Mouse (Mus musculus) cerebellum, adult 2 months (tissue): ENCODE results near the gene Mamdc4. TPM values are rescaled to one million over a fixed set of nuclear protein-coding genes. Genes with fewer than 3 reads are reported as not detected.

Experiments
- DNase-seq, 2 experiments: peaks; one replicate each; pipeline ENCODE4 v3.0.0; 2021
- H3K27ac ChIP-seq: fragments of 200-500 bp; 2 replicates; pipeline ENCODE4 v1.5.1; 2012; ENCODE audit warnings: low read length, control low read depth, inconsistent platforms; ENCODE audit not compliant: insufficient read depth
- H3K27me3 ChIP-seq: fragments of 200-500 bp; 2 replicates; pipeline ENCODE4 v1.6.1; 2012; ENCODE audit warnings: inconsistent platforms, mild to moderate bottlenecking, low read length, moderate library complexity; ENCODE audit not compliant: control insufficient read depth, insufficient read depth
- H3K4me1 ChIP-seq: fragments of 200-500 bp; 2 replicates; pipeline ENCODE4 v1.6.1; 2011; ENCODE audit warnings: low read length; ENCODE audit not compliant: control insufficient read depth, insufficient read depth
- H3K4me3 ChIP-seq: fragments of 200-500 bp; replicated peaks from 2 replicates; pipeline ENCODE3; 2011; ENCODE audit warnings: mild to moderate bottlenecking, low read depth, low read length, control low read depth; ENCODE audit not compliant: insufficient read depth
- CTCF ChIP-seq: fragments of 200-500 bp; IDR thresholded peaks from 2 replicates; pipeline ENCODE4 v1.5.1; 2011; ENCODE audit warnings: low read depth, mild to moderate bottlenecking, control low read depth, low read length, moderate library complexity, borderline replicate concordance; ENCODE audit not compliant: insufficient read depth
- POLR2A ChIP-seq: fragments of 200-500 bp; IDR thresholded peaks from 2 replicates; pipeline ENCODE4 v1.6.1; 2011; ENCODE audit warnings: low read length, control low read depth, borderline replicate concordance; ENCODE audit not compliant: insufficient read depth
- WGBS: fragments of 180-500 bp; shearing (Covaris S2); methylation state at CpG from one replicate; pipeline ENCODE4 v1.1.7; 2018; 5-methylcytosine and 5-hydroxymethylcytosine counted together
- polyA plus RNA-seq: library from polyadenylated mRNA; depleted of rRNA; stranded (reverse); fragments of >200 nt; gene quantifications from 2 replicates; pipeline ENCODE4 v1.2.3, GENCODE M21; 2012

The Mamdc4 gene
- polyA plus RNA-seq, 1 experiment = 3.0 TPM

DNA sequence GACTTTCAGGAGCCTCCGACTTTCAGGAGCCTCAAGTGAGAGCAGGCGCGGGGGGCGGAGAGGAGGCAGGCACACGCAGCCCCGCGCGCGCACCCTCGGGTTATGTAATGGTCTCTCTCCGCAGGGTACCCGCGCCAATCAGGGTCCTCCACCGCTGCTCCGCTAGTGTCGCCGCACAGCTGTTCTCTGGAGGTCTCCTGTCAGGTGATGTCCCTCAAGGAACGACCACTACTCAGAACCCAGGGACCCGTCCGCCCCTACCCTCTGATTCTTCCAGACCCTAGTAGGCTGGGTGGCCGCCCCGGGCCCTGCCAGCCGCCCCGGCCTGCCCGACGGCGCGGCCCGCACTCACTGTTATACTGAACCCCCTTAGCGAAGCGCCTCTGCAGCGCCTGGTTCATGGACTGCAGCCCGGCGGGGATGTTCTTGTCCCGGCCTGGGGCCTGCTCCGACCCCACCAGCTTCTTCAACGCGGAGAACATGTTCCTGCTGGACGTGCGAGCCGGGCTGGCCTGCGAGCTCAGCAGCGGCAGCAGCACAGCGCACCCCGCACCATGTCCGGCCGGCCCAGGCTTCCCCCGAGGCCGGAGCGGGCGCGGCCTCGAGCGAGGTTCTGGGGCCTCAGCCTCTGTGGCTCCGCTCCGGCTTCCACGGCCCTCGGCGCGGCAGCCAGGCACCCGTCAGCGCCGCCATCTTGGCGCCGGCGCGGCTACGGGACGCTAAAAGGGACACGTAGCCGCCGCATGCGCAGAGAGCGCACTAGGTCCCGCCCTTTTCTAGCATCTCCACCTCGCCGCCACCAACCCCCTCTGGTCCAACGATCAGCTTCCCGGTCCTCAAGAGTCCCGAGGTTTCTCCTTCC, 33.3 kb upstream of the Mamdc4 start, which contains the start of gene Rabl6:
Rabl6 (minus strand) TSS at position 761 of the 862 bp plus-strand sequence.
- Histone ChIP-seq H3K27me3 (no peaks in the 10 kb centered on the region), H3K4me3 (peak within 1 kb of the TSS; percentile 95), H3K27ac (peak within 1 kb of the TSS; percentile 97), H3K4me1 (peaks cover 2% of the 10 kb centered on the region)
- DNase-seq = peak; percentile 92 to 94
- under 1% methylated on average over 74 of the region's 80 CpGs for WGBS
- no peak for TF ChIP-seq CTCF
- TF ChIP-seq POLR2A = peak; percentile 74; the same call in 1 of the 2 replicates

- Histone ChIP-seq H3K4me3 (no peak overlapping the region), H3K27ac (peak overlapping the region; percentile 2; the same call in 1 of the 2 replicates), H3K4me1 (peaks cover 16% of the 10 kb centered on the region), H3K27me3 (no peaks in the 10 kb centered on the region)
- DNase-seq = peak; percentile 50 to 55
- no peak for TF ChIP-seq CTCF
- TF ChIP-seq POLR2A = no peak
- WGBS = 14% methylated on average over 5 of the region's 5 CpGs
These were observed 27.9 kb upstream of the Mamdc4 start for GRCm38 (mm10) chr2:25602526-25602925.

DNA sequence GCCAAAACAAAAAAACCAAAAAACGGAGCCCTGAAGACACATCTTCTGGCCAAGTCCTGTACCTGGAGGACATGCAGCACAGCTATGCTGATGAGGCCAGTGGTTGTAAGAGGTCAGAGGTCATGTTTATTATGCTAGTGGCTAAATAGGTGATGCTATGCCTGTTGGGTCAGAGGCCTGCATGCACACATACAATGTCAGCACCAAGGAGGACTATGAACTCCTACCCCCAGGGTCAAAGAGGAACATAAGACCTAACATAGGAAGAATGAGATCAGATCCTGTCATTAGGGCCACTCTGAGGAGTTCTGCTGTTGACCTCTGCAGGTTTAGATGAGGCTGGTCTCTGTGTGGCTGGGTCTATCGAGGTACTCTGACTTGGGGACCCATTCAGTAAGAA, 25.4 kb upstream of the Mamdc4 start:
- DNase-seq = no peak
- TF ChIP-seq CTCF (no peak), POLR2A (no peak)

GRCm38 (mm10) chr2:25598749-25599148, 24.1 kb upstream of the Mamdc4 start:
- DNase-seq = no peak
- no peak for TF ChIP-seq CTCF
- no peak for TF ChIP-seq POLR2A
- WGBS = 97% methylated on average over 1 of the region's 1 CpGs
- Histone ChIP-seq H3K4me1 (peaks cover 16% of the 10 kb centered on the region), H3K27ac (no peak overlapping the region), H3K4me3 (no peak overlapping the region), H3K27me3 (no peaks in the 10 kb centered on the region)

More for the DNA sequence above, 25.4 kb upstream of the Mamdc4 start:
- Histone ChIP-seq H3K4me3 (no peak overlapping the region), H3K4me1 (peaks cover 16% of the 10 kb centered on the region), H3K27ac (no peak overlapping the region), H3K27me3 (no peaks in the 10 kb centered on the region)
- 49% methylated on average over 2 of the region's 2 CpGs for WGBS

DNA sequence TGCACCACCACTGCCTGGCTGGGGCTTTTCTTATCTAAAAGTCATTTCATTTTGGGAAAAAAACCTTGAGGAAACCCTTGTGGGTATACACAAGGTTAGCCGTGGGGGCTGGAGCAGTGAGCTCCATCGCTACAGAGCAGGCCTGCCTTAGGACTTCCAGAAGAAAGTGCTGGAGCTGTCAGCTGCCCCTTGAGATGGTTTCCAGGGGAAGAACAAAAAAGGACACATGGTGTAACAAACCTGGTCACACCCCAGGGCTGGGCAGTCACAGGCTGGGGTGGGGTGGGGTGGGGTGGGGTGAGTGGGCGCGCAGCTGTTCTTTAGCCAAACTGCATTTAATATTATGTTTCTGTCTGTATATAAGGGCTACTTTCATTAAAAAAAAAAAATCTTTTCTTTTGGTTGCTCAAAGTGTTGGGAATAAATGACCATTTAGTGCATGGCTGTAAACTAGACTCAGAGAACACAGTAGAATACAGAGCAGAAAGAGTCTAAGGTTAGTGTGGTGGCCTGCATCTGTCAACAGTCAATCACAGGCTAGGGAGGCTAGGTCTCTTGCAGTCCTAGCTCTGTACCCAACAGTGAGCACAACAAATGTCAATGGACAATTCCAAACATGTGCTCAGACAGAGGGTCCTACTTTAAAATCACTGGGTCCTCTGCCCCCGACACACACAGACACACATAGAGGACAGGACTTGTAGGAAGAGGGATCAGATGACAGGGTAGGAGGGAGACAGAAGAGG, 22.3 kb upstream of the Mamdc4 start:
- H3K4me1 ChIP-seq = peaks cover 5% of the 10 kb centered on the region
- no peaks in the 10 kb centered on the region for H3K27me3 ChIP-seq
- H3K4me3 ChIP-seq = no peak overlapping the region
- DNase-seq = no peak
- H3K27ac ChIP-seq = no peak overlapping the region
- TF ChIP-seq POLR2A (no peak), CTCF (no peak)
- 97% methylated on average over 5 of the region's 5 CpGs for WGBS

GRCm38 (mm10) chr2:25591863-25592262, 17.2 kb upstream of the Mamdc4 start:
- WGBS = 57% methylated on average over 2 of the region's 2 CpGs
- H3K4me1 ChIP-seq = no peaks in the 10 kb centered on the region
- no peak overlapping the region for H3K27ac ChIP-seq
- H3K4me3 ChIP-seq = no peak overlapping the region
- peak; percentile 65; the same call in 1 of the 2 replicates for TF ChIP-seq CTCF
- TF ChIP-seq POLR2A = no peak
- DNase-seq = peak; percentile 49 to 50
- no peaks in the 10 kb centered on the region for H3K27me3 ChIP-seq

GRCm38 (mm10) chr2:25588227-25588907, 13.7 kb upstream of the Mamdc4 start:
- 90% methylated on average over 8 of the region's 8 CpGs for WGBS
- Histone ChIP-seq H3K27me3 (no peaks in the 10 kb centered on the region), H3K4me1 (peaks cover 22% of the 10 kb centered on the region), H3K4me3 (no peak overlapping the region), H3K27ac (no peak overlapping the region)
- no peak for TF ChIP-seq CTCF
- no peak for TF ChIP-seq POLR2A
- no peak for DNase-seq
